Mouse (Mus musculus) limb, embryonic 14.5 days (tissue): Measurements from ENCODE around the gene Art4. TPM values are rescaled to one million over a fixed set of nuclear protein-coding genes. Genes with fewer than 3 reads are reported as not detected.

Source experiments
- ATAC-seq: fragments of 200-750 bp; cut with Nextera tagmentation; 2 replicates; pipeline ENCODE4 v1.8.0; 2017; ENCODE audit warnings: low read depth, moderate number of reproducible peaks, moderate TSS enrichment; ENCODE audit not compliant: low FRiP score
- DNase-seq: peaks from one replicate; pipeline ENCODE4 v3.0.0-alpha.2; 2015; ENCODE audit warnings: low spot score
- H3K27ac ChIP-seq: fragments of 300-500 bp; sonication (generic); replicated peaks from 2 replicates; pipeline ENCODE4 v1.5.1; 2014; ENCODE audit warnings: low read depth, mild to moderate bottlenecking, low read length, moderate library complexity, mixed read lengths
- H3K27me3 ChIP-seq: fragments of 300-500 bp; sonication (generic); 2 replicates; pipeline ENCODE4 v1.6.1; 2014; ENCODE audit warnings: low read length, mixed read lengths; ENCODE audit not compliant: control insufficient read depth, insufficient read depth
- H3K36me3 ChIP-seq: fragments of 300-500 bp; sonication (generic); 2 replicates; pipeline ENCODE4 v1.6.1; 2014; ENCODE audit warnings: mild to moderate bottlenecking, low read length, moderate library complexity, mixed read lengths; ENCODE audit not compliant: control insufficient read depth, insufficient read depth
- H3K4me1 ChIP-seq: fragments of 300-500 bp; sonication (generic); 2 replicates; pipeline ENCODE4 v1.6.1; 2014; ENCODE audit warnings: antibody characterized with exemption, low read length, mixed read lengths; ENCODE audit not compliant: control insufficient read depth, insufficient read depth
- H3K4me2 ChIP-seq: fragments of 300-500 bp; sonication (generic); replicated peaks from 2 replicates; pipeline ENCODE4 v1.6.1; 2014; ENCODE audit warnings: low read depth, mild to moderate bottlenecking, low read length, moderate library complexity; ENCODE audit not compliant: severe bottlenecking
- H3K4me3 ChIP-seq: fragments of 300-500 bp; sonication (generic); replicated peaks from 2 replicates; pipeline ENCODE4 v1.5.1; 2014; ENCODE audit warnings: low read length
- H3K9ac ChIP-seq: fragments of 300-500 bp; sonication (generic); 2 replicates; pipeline ENCODE4 v1.6.1; 2014; ENCODE audit warnings: mild to moderate bottlenecking, low read depth, low read length, moderate library complexity; ENCODE audit not compliant: severe bottlenecking
- H3K9me3 ChIP-seq: fragments of 300-500 bp; sonication (generic); 2 replicates; pipeline ENCODE4 v1.6.1; 2016; ENCODE audit warnings: low read length; ENCODE audit not compliant: control insufficient read depth
- POLR2A ChIP-seq: fragments of 200-500 bp; IDR thresholded peaks from 2 replicates; pipeline ENCODE4 v1.8.0; 2012; ENCODE audit warnings: inconsistent platforms, mild to moderate bottlenecking, moderate library complexity, borderline replicate concordance; ENCODE audit not compliant: insufficient read depth, insufficient read length; ENCODE audit errors: extremely low read depth
- WGBS: fragments of 180-500 bp; shearing (Covaris S2); extraction: QIAGEN DNeasy Blood & Tissue Kit; methylation state at CpG from one replicate; pipeline ENCODE4 v1.1.7; 2014; 5-methylcytosine and 5-hydroxymethylcytosine counted together
- polyA plus RNA-seq, 2 experiments: library from polyadenylated mRNA; depleted of rRNA in 1 of 2; stranded (reverse) in 1 of 2; unstranded in 1 of 2; fragments of >200 nt; fragmentation: Nextera tagmentation in 1 of 2; extraction: Ambion mirVana in 1 of 2; gene quantifications; 2 replicates each; pipeline versions ENCODE4 v1.2.1 to v1.2.3; 2012 to 2014

The Art4 gene
- polyA plus RNA-seq, 2 experiments: 2.6 to 3.1 TPM

DNA sequence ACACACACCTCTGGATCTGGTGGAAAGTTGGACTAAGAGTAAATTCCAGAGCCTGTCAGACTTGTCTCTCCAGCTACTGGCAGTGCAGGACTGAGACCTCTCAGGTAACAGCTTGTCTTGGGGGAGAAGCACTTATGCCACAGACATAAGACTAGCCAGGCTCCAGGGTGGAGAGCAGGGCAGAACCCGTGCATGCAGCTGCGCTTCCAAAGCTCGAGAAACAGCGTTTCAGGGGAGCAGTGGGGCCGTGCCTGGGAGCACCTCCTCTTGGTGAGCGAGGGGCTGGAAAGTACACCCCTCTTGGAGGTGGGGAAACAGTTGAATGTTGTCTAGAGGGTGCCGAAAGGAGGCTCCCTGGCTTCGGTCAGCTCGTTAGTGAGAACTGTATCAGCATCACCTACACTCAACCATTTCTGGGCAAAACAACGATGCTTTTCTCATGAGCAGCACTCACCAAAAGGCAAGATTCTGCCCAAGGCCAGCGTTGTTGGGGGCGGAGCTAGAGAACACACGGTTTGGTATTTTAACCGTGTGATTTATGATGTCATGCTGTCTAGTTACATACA is 1.4 kb downstream of the Art4 start:
- H3K4me3 ChIP-seq: peak overlapping the region; percentile 16; the same call in 1 of the 2 replicates
- H3K36me3 ChIP-seq: no peaks in the 10 kb centered on the region
- peak overlapping the region; percentile 21; the same call in 1 of the 2 replicates for H3K4me2 ChIP-seq
- no peak overlapping the region for H3K9ac ChIP-seq
- no peaks in the 10 kb centered on the region for H3K9me3 ChIP-seq
- 40% methylated on average over 14 of the region's 14 CpGs for WGBS
- DNase-seq (no peak), ATAC-seq (no peak)
- TF ChIP-seq POLR2A: no peak
- peaks cover 19% of the 10 kb centered on the region for H3K4me1 ChIP-seq
- no peaks in the 10 kb centered on the region for H3K27me3 ChIP-seq
- peak overlapping the region; percentile 67 for H3K27ac ChIP-seq

DNA sequence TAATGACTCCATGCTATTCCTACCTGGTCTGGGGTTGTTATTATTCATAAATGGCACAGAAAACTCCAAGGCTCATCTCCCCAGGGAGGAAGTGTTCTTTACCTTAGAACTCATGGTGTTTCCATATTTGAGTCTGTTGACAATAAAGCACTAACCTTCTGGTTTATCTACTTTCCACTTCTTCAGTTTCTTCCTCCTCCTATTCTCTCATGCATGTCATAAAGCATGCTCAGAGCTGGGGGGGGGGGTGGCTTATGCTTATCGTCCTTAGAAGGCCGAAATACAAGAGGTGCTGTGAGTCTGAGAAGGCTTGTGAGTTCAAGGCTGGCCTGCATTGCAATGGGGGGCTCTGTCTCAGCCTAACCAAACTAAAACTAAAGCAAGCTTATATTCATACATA is 2.4 kb downstream of the Art4 start:
- no peak for TF ChIP-seq POLR2A
- Histone ChIP-seq H3K27ac (no peak overlapping the region), H3K4me2 (no peak overlapping the region), H3K9me3 (no peaks in the 10 kb centered on the region), H3K4me3 (no peak overlapping the region), H3K4me1 (peaks cover 19% of the 10 kb centered on the region), H3K27me3 (no peaks in the 10 kb centered on the region), H3K9ac (no peak overlapping the region), H3K36me3 (no peaks in the 10 kb centered on the region)
- WGBS: 83% methylated on average over 2 of the region's 2 CpGs
- DNase-seq (no peak), ATAC-seq (no peak)

DNA sequence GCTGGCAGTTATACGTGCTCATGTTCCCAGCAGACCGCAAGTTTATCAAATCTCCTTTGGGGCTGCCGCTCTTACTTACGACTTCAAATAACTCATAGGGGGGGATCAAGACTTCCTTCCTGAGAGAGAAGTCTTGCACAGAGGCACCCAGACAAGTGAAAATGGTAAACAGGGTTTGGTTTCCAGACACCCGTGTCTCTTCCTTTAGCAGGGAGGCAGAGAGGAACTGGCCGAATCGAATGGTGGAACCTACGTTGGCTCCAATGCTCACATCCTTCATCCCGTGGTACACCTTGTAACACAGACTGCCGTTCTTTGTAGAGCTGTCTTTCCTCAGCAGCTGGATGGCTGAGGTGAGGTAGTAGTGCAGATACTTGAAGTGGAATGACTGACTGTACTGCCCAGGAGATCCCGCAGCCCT is 3.2 kb downstream of the Art4 start:
- 81% methylated on average over 11 of the region's 11 CpGs for WGBS
- no peak for TF ChIP-seq POLR2A
- no peak overlapping the region for H3K4me2 ChIP-seq

GRCm38 (mm10) chr6:136852762-136853161 is 4.8 kb downstream of the Art4 start:
- Histone ChIP-seq H3K4me3 (no peak overlapping the region), H3K4me1 (peaks cover 19% of the 10 kb centered on the region), H3K9me3 (no peaks in the 10 kb centered on the region), H3K4me2 (no peak overlapping the region), H3K9ac (no peak overlapping the region), H3K27me3 (no peaks in the 10 kb centered on the region), H3K27ac (no peak overlapping the region; the same call in 1 of the 2 replicates), H3K36me3 (no peaks in the 10 kb centered on the region)
- TF ChIP-seq POLR2A: no peak
- ATAC-seq (no peak), DNase-seq (peak; percentile 58)
- WGBS: 31% methylated on average over 3 of the region's 3 CpGs

More for the DNA sequence above, 3.2 kb downstream of the Art4 start:
- Histone ChIP-seq H3K36me3 (no peaks in the 10 kb centered on the region), H3K27ac (no peak overlapping the region), H3K4me3 (no peak overlapping the region), H3K4me1 (peaks cover 19% of the 10 kb centered on the region), H3K9ac (no peak overlapping the region), H3K27me3 (no peaks in the 10 kb centered on the region), H3K9me3 (no peaks in the 10 kb centered on the region)
- no peak for DNase-seq
- no peak for ATAC-seq

DNA sequence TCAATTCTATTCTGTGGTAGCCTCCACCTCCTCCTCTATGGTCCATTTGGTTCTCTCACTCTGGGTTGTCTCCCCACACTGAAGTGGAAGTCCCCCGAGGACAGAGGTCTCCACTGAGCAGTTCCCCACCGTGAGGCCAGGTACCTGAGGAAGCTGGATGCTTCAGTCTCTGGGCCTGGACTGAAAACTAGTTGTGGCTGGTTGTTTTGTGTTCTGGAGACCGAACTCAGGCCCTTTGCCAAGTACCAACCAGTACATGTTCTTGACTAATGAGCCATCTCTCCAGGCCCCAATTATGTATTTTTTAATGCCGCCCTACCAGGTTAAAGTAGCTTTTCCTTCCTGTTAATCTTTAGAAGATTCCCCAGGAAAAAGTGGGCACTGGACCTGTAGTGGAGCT is 5.2 kb downstream of the Art4 start:
- no peak for DNase-seq
- Histone ChIP-seq H3K9ac (no peak overlapping the region), H3K4me3 (no peak overlapping the region), H3K4me1 (peaks cover 15% of the 10 kb centered on the region), H3K9me3 (no peaks in the 10 kb centered on the region), H3K36me3 (no peaks in the 10 kb centered on the region), H3K4me2 (no peak overlapping the region), H3K27ac (no peak overlapping the region; the same call in 1 of the 2 replicates), H3K27me3 (no peaks in the 10 kb centered on the region)
- no peak for ATAC-seq
- no peak for TF ChIP-seq POLR2A
- whole genome bisulfite sequencing: 67% methylated on average over 4 of the region's 4 CpGs
